In the genomic region with DNA sequence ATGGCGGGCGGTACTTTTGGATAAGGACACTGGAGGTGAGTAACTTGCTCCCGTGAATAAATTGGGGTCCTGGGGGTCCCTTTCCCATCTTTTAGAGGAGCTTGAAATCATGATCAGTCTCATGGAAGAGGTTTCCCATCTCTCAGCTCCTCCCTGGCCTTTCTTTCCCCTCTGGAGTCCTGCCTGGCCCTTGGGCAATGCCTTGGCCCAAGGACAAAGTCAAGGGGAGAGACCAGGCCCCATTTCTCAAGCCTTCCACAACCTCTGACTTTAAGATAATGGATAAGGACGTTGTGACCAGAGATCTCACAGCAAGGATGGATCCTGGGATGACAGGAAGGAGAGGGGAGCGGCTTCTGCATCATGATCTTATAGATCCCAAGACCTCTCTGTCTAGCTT, we compare ENCODE assay signal across 20 mouse cellular contexts. TPM values are rescaled to one million over a fixed set of nuclear protein-coding genes. Genes with fewer than 3 reads are reported as not detected.
DNase-seq lines count a peak whose midpoint lies in the region; ATAC-seq and TF ChIP-seq lines count a peak whose summit lies in the region.
"Had no signal": no experiment of that assay in that cellular context is flagged by ENCODE, and none has a peak within 500 bp of the region (broad histone marks: within the 10 kb centered on the region; RNA-seq: fewer than 3 reads in every experiment).

No protein-coding gene starts in this region.

- H3K27me3 ChIP-seq in intestine, embryonic 16.5 days (replicated peaks; ENCODE audit: control insufficient read depth, insufficient read depth, low read length) = no peaks in the 10 kb centered on the region
- no peaks in the 10 kb centered on the region for H3K27me3 ChIP-seq in intestine, postnatal 0 days (replicated peaks; ENCODE audit: control insufficient read depth, insufficient read depth, low read length)
- no peaks in the 10 kb centered on the region; the same call in 1 of the 2 replicates for H3K27me3 ChIP-seq in neural tube, embryonic 13.5 days
- H3K27me3 ChIP-seq in neural tube, embryonic 15.5 days (replicated peaks) = no peaks in the 10 kb centered on the region
- H3K27me3 ChIP-seq in limb, embryonic 10.5 days (ENCODE audit: low read depth, poor library complexity, severe bottlenecking) = no peaks in the 10 kb centered on the region
- H3K27me3 ChIP-seq: embryonic facial prominence, embryonic 12.5 days; forebrain, embryonic 15.5 days; limb, embryonic 12.5 days; liver, embryonic 12.5 days had no signal

- peaks cover 26% of the 10 kb centered on the region for H3K4me1 ChIP-seq in intestine, embryonic 16.5 days (ENCODE audit: control insufficient read depth, insufficient read depth, low read length)
- H3K4me1 ChIP-seq in intestine, postnatal 0 days (replicated peaks; ENCODE audit: control insufficient read depth, insufficient read depth, low read length) = peaks cover 11% of the 10 kb centered on the region; the same call in 1 of the 2 replicates
- H3K4me1 ChIP-seq in neural tube, embryonic 13.5 days (replicated peaks) = no peaks in the 10 kb centered on the region
- no peaks in the 10 kb centered on the region for H3K4me1 ChIP-seq in neural tube, embryonic 15.5 days
- peaks cover 12% of the 10 kb centered on the region for H3K4me1 ChIP-seq in limb, embryonic 10.5 days
- H3K4me1 ChIP-seq: forebrain, embryonic 15.5 days; hindbrain, embryonic 13.5 days; liver, embryonic 12.5 days had no signal

- 88% methylated on average over 5 of the region's 5 CpGs for WGBS in intestine, embryonic 16.5 days
- WGBS in intestine, postnatal 0 days = 82% methylated on average over 5 of the region's 5 CpGs
- WGBS in neural tube, embryonic 13.5 days = 84% methylated on average over 5 of the region's 5 CpGs
- WGBS in neural tube, embryonic 15.5 days = 91% methylated on average over 5 of the region's 5 CpGs
- WGBS in limb, embryonic 10.5 days = 85% methylated on average over 5 of the region's 5 CpGs

- ATAC-seq in intestine, embryonic 16.5 days = no peak
- no peak for ATAC-seq in intestine, postnatal 0 days
- ATAC-seq in neural tube, embryonic 13.5 days (ENCODE audit: low read depth) = no peak
- no peak for ATAC-seq in neural tube, embryonic 15.5 days (ENCODE audit: low FRiP score)
- ATAC-seq: CD4-positive, CD25-positive, alpha-beta regulatory T cell, adult 4 months; inflammation-experienced regulatory T-cells, adult 6 months; liver, embryonic 12.5 days had no signal

- TF ChIP-seq CTCF in intestine, postnatal 0 days (IDR thresholded peaks at IDR 0.05; ENCODE audit: low read depth) = no peak

- no peak overlapping the region for H3K4me2 ChIP-seq in intestine, embryonic 16.5 days (ENCODE audit: low read depth, low read length)
- no peak overlapping the region for H3K4me2 ChIP-seq in intestine, postnatal 0 days (replicated peaks; ENCODE audit: low read depth)
- no peak overlapping the region for H3K4me2 ChIP-seq in neural tube, embryonic 13.5 days
- no peak overlapping the region for H3K4me2 ChIP-seq in neural tube, embryonic 15.5 days
- H3K4me2 ChIP-seq: embryonic facial prominence, embryonic 12.5 days; forebrain, embryonic 15.5 days; hindbrain, embryonic 13.5 days; limb, embryonic 12.5 days; liver, embryonic 12.5 days had no signal

- H3K36me3 ChIP-seq in intestine, embryonic 16.5 days (ENCODE audit: control insufficient read depth, insufficient read depth, low read length) = no peaks in the 10 kb centered on the region
- H3K36me3 ChIP-seq in intestine, postnatal 0 days (ENCODE audit: control insufficient read depth, insufficient read depth) = peaks cover 12% of the 10 kb centered on the region; the same call in 1 of the 2 replicates
- no peaks in the 10 kb centered on the region for H3K36me3 ChIP-seq in neural tube, embryonic 13.5 days
- no peaks in the 10 kb centered on the region for H3K36me3 ChIP-seq in neural tube, embryonic 15.5 days
- H3K36me3 ChIP-seq in limb, embryonic 10.5 days = no peaks in the 10 kb centered on the region
- H3K36me3 ChIP-seq: embryonic facial prominence, embryonic 12.5 days; forebrain, embryonic 15.5 days; hindbrain, embryonic 13.5 days; limb, embryonic 12.5 days; liver, embryonic 12.5 days had no signal

- DNase-seq in adrenal gland, postnatal 14 days = peak; percentile 43
- no peak for DNase-seq in adrenal gland, postnatal 4 days (ENCODE audit: low spot score in 2 of 2)
- DNase-seq in limb, embryonic 10.5 days (ENCODE audit: low spot score) = no peak
- DNase-seq in yolk sac, embryonic 10.5 days (ENCODE audit: low spot score) = no peak
- DNase-seq: thymus, adult 18-20 months had no signal

- no peak overlapping the region for H3K4me3 ChIP-seq in intestine, embryonic 16.5 days (ENCODE audit: low read length)
- no peak overlapping the region for H3K4me3 ChIP-seq in intestine, postnatal 0 days (ENCODE audit: low read depth, low read length)
- no peak overlapping the region for H3K4me3 ChIP-seq in neural tube, embryonic 13.5 days
- H3K4me3 ChIP-seq in neural tube, embryonic 15.5 days (replicated peaks) = no peak overlapping the region
- no peak overlapping the region for H3K4me3 ChIP-seq in limb, embryonic 10.5 days
- H3K4me3 ChIP-seq: embryonic facial prominence, embryonic 12.5 days; forebrain, embryonic 15.5 days; hindbrain, embryonic 13.5 days; limb, embryonic 12.5 days; liver, embryonic 12.5 days; myocyte had no signal

- no peaks in the 10 kb centered on the region for H3K9me3 ChIP-seq in intestine, embryonic 16.5 days (ENCODE audit: control insufficient read depth, low read length)
- no peaks in the 10 kb centered on the region for H3K9me3 ChIP-seq in intestine, postnatal 0 days (ENCODE audit: control insufficient read depth)
- H3K9me3 ChIP-seq in neural tube, embryonic 13.5 days = no peaks in the 10 kb centered on the region
- H3K9me3 ChIP-seq in neural tube, embryonic 15.5 days (replicated peaks) = no peaks in the 10 kb centered on the region
- H3K9me3 ChIP-seq in limb, embryonic 10.5 days (replicated peaks) = no peaks in the 10 kb centered on the region
- H3K9me3 ChIP-seq: embryonic facial prominence, embryonic 12.5 days; forebrain, embryonic 15.5 days; hindbrain, embryonic 13.5 days; limb, embryonic 12.5 days; liver, embryonic 12.5 days had no signal

- H3K27ac ChIP-seq in intestine, embryonic 16.5 days (ENCODE audit: low read length) = 0 out of 2 replicates have a peak overlapping the region, but pooled peaks have one; percentile 49
- H3K27ac ChIP-seq in intestine, postnatal 0 days (ENCODE audit: low read depth, low read length) = no peak overlapping the region
- H3K27ac ChIP-seq in neural tube, embryonic 13.5 days (replicated peaks) = no peak overlapping the region
- no peak overlapping the region for H3K27ac ChIP-seq in neural tube, embryonic 15.5 days (replicated peaks)
- H3K27ac ChIP-seq in limb, embryonic 10.5 days = peak overlapping the region; percentile 59; the same call in 1 of the 2 replicates
- H3K27ac ChIP-seq: embryonic facial prominence, embryonic 12.5 days; forebrain, embryonic 15.5 days; hindbrain, embryonic 13.5 days; limb, embryonic 12.5 days; liver, embryonic 12.5 days had no signal

- H3K9ac ChIP-seq in intestine, embryonic 16.5 days (ENCODE audit: low read depth, low read length) = no peak overlapping the region
- H3K9ac ChIP-seq in intestine, postnatal 0 days (ENCODE audit: low read depth, low read length) = no peak overlapping the region
- 0 out of 2 replicates have a peak overlapping the region, but pooled peaks have one; percentile 26 for H3K9ac ChIP-seq in neural tube, embryonic 13.5 days
- H3K9ac ChIP-seq in neural tube, embryonic 15.5 days (replicated peaks) = no peak overlapping the region
- H3K9ac ChIP-seq: embryonic facial prominence, embryonic 12.5 days; forebrain, embryonic 15.5 days; hindbrain, embryonic 13.5 days; limb, embryonic 12.5 days; liver, embryonic 12.5 days had no signal

RNA-seq across cellular contexts. Expression of a gene that starts 49.2 kb away (rescaled TPM):
- 84.2 and 94.8 TPM in 2 replicates for total RNA-seq in adrenal gland, postnatal 14 days (2021)
- 100 to 1,000 TPM; 106 to 136 TPM for total RNA-seq in adrenal gland, postnatal 4 days (2021)
- 78.5 and 80.0 TPM in 2 replicates for polyA plus RNA-seq in intestine, embryonic 16.5 days (2015; fragmentation: Nextera tagmentation; extraction: Ambion mirVana)
- polyA plus RNA-seq in intestine, postnatal 0 days (2015; fragmentation: Nextera tagmentation; extraction: Ambion mirVana) = 37.4 and 40.1 TPM in 2 replicates
- polyA plus RNA-seq in neural tube, embryonic 13.5 days (2015; fragmentation: Nextera tagmentation; extraction: Ambion mirVana) = 26.2 and 31.7 TPM in 2 replicates
- 23.7 and 33.5 TPM in 2 replicates for polyA plus RNA-seq in neural tube, embryonic 15.5 days (2015; fragmentation: Nextera tagmentation; extraction: Ambion mirVana)
- 49.6 and 64.3 TPM in 2 replicates for polyA plus RNA-seq in limb, embryonic 10.5 days (2016; fragmentation: Nextera tagmentation; extraction: Ambion mirVana)
- total RNA-seq: common myeloid progenitor, adult 5-6 weeks; megakaryocyte, adult 5-6 weeks; neutrophil, adult 5-6 weeks had no signal
- polyA plus RNA-seq: CD4-positive, CD25-positive, alpha-beta regulatory T cell, adult 4 months; inflammation-experienced regulatory T-cells, adult 6 months had no signal

Comparison
In these comparisons a context has a peak if more than half of its experiments do, and no peak if none do; other contexts are left out.
1. H3K27ac ChIP-seq: peak in intestine, embryonic 16.5 days (single experiment) and limb, embryonic 10.5 days (single experiment); none in intestine, postnatal 0 days (single experiment), neural tube, embryonic 13.5 days (single experiment) and neural tube, embryonic 15.5 days (single experiment).